Mouse (Mus musculus) heart, postnatal 14 days (tissue): ENCODE measurements around the gene Zfp706. TPM values are rescaled to one million over a fixed set of nuclear protein-coding genes. Genes with fewer than 3 reads are reported as not detected.

ENCODE experiments used
- DNase-seq, 2 experiments: peaks; one replicate each; pipeline ENCODE4 v3.0.0; 2021 to 2022
- intact Hi-C: fragments of 180-260 bp; cut with DNase I; formaldehyde crosslinking; loops from one replicate; pipeline ENCODE4 v1.15.1; 2025
- total RNA-seq, 2 experiments: library from RNA; stranded (reverse); gene quantifications; 2 replicates each; pipeline ENCODE4 v1.2.3; 2021

Zfp706 gene
- total RNA-seq, 2 experiments from 2014 or later = 194 to 211 TPM

DNA sequence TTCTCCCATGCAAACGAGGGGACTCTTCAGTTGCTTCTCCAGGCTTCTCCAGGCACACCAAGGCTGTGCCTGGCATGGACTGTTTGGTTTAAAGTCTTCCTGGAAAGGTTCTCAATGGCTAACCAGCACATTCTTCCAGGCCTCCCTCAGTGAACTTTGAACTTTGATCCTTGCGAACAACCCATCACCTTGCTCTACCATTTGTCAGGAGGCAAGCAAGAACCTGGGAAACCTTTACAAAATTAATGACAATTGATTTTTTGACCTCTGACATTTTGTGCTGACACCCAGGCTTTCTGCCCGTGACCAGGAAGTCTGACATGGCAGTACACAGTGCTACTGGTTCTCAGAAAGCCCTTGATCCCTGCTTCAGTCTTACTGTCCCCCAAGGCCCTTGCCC lies 24.1 kb downstream of the Zfp706 start:
- intact Hi-C loops = no loop called here
- DNase-seq = no peak

DNA sequence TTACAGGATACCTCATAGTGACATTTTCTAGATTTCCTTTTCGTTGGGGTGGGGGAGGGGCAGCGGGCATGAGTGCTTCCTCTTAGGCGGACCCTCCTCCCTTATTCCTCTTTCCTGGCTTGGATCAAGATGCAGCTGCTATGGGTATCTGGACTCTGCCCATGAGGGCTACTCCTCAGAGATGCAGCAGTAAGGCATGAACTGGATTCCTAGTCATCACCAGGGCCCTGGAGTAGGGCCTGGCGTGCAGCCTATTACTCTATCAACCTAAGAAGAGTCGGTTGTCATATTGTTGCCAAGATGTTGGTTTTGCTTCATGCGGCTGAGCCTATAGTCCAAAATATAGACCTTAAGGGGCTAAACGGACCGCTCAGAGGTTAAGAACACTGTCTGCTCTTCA lies 27.3 kb downstream of the Zfp706 start:
- intact Hi-C loops = no loop called here
- no peak for DNase-seq

DNA sequence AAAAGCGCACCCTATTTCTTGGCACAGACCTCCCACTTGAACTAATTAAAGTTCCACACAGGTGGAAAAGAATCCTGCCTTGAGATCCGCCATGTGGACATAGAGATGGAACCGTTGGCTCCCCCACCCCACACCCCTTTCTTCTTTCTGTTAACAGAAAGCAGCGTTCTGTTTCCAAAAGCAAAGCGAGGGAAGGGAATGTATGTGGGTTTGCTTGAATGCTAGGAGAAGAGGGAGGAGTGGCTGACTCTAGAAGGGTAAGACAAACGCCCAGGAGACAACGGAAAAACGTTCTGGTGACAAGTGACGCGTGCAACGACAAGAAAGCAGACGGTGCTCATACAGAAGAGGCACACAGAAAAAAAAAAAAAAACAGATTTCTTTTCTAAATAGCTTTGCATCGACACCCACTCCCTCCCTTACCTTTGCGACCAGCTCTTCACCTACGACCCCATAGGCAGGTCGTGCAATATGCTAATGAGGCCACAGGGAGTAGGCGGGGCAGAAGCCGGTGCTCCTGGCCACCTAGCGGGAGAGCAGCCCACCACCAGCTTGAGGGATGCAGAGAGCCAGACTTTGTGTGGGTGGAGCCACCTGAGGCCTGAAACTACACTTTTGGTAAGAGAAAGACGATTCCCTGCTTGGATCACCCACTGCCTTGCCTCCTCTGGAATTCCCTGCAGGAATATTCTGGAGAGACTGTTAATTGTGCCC lies 27.9 kb downstream of the Zfp706 start:
- intact Hi-C loops = no loop called here
- peak in 1 of 2 experiments; percentile 52 for DNase-seq

DNA sequence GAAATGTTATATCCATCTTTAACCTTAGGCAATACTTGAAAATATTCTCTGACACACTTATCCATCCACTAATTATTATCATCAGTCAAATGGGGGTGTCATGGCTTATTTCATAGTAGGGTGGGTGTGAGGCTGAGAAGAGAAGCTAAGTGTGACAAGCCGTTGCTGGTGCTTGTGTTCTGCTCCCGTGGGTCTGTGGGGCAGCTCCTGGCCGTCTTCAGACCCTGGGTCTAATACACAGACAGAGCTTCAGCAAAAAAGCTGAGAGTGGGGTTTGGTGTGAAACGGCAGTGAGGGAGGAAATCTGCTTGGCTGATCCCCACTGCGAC lies 28.4 kb downstream of the Zfp706 start:
- intact Hi-C loops = no loop called here
- no peak for DNase-seq

DNA sequence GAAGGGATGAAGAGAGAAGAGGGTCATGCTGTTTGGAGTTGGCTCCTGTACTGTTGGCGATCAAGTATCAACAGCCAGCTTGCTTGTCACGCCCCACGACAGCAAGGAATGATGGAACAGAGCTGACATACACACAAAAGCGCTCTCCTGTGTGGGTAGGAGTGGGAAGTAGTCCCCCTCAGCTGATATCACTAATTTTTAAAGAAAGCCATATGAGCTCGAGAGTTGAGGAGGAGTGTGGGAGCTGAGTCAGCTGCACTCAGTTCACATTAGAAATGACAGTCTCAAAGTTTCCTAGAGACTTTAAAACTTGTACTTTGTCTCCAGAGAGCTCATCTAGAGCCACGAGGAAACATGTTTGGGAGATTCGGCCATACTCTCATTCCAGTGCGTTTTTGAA lies 29.8 kb downstream of the Zfp706 start:
- intact Hi-C loops = no loop called here
- no peak for DNase-seq

DNA sequence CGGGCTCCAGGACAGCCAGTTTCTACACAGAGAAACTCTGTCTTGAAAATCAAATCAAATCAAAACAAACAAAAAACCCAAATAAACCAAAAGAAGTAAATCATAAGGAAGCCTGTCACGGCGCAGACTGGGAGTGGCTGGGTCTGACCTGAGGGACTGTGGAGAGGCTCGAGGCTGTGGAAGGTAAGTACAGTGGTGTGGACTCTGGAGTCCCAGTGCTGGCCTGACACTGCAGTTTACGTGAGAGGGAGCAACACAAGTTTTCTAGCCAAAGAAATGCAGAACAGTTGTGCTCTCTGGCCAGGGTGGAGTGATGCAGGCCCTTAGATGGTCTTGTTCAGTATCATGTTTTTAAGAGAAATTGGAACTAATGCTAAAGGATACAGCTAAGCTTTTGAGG lies 31.9 kb downstream of the Zfp706 start:
- DNase-seq = no peak
- intact Hi-C loops = no loop called here

DNA sequence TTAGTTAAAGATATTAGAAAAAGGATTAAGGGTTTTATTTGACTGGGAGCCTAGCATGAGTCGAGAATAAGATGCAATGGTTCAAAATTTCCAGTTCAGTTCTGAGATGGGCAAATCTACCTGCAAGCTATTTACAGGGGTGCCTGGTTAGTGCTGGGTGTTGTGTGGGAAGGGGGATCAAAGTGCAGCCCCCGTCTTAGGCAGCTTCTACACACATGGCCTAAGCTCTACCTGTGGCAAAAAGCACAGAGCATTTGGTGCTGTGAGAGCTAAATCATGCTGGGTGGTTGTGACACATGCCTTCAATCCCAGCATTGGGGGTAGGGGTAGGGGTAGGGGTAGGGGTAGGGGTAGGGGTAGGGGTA lies 32.3 kb downstream of the Zfp706 start:
- no peak for DNase-seq
- intact Hi-C loops = no loop called here

DNA sequence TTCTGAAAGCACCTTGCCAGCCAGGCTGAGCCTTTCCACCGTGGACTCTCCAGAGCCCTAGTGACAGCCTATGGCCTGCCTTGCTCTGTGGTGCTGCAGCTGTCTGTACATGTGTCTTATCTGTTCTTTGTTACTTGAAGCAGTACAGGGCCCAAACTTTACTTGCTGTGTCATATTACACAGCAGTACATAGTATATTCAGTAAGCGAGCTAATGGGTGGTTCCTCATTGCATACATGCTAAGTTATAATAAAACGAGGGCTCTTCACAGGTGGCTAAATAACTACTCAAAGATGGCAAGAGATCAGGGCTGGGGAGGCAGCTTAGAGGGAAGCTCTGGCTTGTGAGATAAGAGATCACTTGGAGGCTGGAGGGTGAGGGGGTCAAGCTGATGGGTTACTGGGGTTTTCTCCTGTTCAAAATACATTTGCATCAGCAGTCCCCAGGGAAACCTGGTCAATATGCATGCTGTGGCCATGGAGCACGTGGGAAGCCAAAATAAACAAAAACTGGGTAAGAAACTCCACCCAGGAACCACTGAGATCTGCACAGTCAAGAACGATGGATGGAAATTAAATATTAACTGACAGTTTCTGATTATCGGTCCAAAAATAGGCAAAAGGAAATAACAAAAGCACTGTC lies 32.8 kb downstream of the Zfp706 start:
- no peak for DNase-seq
- intact Hi-C loops = no loop called here

DNA sequence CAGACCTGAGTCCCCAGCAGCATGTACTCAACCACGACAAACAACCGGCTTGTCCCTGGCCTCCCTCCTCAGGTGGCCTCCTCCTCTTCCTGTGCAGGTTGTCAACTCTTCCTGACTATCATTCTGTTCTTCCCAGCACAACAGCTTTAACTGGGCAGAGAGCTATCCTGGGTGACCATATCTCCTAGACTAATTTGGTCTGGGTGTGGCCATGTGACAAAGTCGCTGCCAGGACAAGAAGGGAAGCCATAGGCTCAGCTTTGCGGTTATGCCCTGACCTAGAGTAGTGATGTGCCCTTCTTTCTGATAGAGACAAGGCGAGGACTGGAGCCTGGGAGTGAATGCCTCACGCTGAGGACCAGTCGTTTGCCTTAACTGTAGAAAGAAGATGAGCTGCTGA lies 33.9 kb downstream of the Zfp706 start:
- no peak for DNase-seq
- intact Hi-C loops = no loop called here

DNA sequence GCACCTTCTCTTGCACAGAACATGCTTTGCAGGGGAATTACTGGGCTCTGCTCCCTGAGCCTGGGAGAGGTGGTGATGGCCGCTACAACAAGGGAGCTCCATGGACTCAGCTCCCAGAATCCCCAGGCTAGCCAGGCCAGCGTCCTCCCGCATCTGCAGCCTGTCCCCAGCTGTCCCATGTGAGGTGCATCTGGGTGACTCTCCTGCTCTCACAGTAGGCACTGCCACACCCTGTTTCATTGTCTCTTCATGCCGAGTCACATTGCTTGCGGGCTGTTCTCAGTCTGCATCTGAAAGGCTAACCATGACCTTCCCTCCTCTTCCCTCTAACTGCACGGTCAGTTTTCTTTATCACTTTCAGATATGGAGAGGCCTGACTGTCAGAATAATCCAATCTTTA lies 34.3 kb downstream of the Zfp706 start:
- intact Hi-C loops = no loop called here

DNA sequence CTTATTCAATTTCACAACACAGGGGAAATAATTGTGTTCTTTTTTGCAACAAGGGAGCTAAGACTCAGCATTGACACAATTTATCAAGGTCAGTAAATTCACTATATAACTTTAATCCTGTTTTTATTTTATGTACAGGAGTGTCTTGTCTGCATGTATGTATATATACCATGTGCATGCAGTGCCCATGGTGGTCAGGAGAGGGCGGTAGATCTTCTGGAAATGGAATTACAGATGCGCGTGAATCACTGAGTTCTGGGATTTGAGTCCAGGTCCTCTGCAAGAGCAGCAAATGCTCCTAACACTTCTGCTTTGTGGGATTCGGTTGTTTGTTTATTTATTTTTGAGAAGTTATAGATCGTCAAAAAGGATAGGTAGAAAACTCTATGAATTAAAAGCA lies 37.8 kb downstream of the Zfp706 start:
- no peak for DNase-seq
- intact Hi-C loops = no loop called here

More for the DNA sequence above, 34.3 kb downstream of the Zfp706 start:
- no peak for DNase-seq

DNA sequence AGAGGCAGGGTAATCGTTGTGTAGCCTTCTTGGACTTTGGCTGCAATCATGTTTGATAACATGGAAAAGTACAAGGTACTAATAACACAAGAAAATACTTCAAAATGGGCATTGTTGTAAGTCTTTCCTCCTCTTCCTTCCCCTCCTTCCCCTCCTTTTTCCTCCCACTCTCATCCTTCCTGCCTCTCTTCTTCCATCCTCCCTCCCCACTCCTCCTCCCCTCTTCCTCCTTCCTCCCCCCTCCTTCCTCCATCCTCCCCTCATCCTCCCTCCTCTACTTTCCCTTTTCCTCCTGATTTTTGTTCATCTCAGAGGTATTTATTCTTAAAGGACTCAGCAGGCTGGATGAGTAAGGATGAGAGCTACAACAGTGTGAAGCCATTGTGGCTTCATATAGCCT lies 39.3 kb downstream of the Zfp706 start:
- intact Hi-C loops = no loop called here
- no peak for DNase-seq

DNA sequence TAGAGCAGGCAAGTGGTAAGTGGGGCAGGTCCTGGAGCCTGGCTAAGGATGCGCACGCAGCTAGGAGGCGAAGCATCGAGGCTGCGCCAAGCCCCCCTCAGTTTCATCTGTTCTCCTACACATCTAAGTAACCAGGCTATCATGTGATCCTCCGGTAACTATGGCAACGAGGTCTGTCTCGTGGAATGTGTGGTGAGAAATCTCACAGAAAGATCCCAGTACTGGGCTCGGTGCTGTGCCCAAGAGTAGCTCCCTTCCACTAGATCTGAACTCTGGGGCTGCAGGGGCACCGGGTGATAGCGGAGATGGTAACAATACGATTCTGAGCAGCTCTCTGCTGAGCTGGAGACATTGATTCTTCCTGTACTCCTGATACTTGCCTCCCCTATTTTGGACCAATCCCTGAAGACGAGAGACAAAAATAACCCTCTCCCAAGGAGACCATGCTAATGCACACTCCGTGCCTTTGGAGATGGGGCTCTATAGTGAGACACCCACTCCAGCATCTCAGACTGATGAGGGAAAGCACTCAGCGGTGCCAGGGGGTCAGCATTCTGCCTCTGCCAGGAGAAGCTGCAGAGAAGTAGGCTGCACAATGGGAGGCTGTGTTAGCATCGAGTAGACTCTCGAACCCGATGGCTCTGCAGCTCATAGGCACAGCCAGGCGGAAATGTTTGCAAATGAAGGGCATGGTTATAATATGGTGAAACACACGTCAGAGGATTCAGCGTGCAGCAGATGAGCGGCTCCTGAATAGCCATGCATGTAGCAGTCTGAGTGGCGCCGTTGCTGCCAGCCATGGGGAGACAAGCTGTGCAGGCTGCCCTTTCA lies 40.0 kb downstream of the Zfp706 start:
- no peak for DNase-seq
- intact Hi-C loops = no loop called here

DNA sequence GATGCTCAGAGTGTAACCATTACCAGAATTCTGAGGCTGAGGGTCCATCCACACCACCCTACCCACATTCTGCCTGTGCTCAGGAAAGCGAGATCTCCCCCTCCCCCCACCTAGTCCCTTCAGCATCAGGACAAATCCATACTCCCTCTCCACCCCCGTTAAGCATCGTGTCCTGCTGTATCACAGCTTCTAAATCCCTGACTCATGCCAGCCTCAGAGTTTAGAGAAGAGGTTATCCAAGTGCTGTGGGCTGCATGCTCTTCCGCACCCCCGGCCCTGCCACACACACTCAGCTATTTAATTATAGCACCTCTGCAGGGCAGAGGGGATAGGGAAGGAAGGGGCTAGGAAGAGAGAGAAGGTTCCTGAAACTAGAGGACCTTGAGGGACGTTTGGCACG lies 40.6 kb downstream of the Zfp706 start:
- intact Hi-C loops = no loop called here
- no peak for DNase-seq

DNA sequence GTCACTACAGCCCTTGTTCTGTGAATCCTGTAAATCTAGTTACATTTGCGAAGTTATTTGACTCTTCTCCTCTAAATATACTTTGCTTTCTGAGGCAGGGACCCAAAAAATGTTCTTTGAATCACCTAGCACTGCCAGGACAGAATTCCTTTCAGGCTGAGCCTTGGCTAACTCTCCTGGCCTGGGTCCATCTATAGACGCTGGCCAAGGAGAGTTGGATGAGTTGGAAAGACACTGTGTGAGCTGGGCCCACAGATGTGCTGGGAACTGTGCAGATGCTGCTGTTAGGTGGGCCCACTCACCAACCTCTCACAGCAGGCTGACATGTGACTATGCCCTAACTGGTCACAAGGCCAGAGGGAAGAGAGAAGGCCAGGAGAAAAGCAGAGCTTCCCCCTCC lies 41.1 kb downstream of the Zfp706 start:
- DNase-seq = peak; percentile 44 to 60
- intact Hi-C loops = no loop called here

DNA sequence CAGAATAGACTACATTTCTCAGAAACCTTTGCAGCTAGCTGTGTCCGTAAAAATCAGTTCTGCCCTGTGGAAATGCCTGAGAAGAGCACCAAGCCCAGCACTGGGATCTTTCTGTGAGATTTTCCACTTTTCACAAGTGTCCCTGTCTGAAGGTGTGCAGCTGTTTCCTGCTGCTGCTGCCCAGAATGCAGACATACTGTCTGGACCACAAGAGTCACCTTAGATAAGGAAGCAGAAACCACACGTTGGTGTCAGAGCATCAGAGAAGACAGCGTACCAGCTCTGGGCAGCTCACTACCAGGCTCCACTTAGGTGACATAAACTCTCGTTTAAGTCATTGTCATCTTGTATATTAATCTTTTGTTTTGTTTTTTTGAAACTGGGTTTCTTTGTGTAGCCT lies 41.8 kb downstream of the Zfp706 start:
- intact Hi-C loops = no loop called here
- DNase-seq = no peak

DNA sequence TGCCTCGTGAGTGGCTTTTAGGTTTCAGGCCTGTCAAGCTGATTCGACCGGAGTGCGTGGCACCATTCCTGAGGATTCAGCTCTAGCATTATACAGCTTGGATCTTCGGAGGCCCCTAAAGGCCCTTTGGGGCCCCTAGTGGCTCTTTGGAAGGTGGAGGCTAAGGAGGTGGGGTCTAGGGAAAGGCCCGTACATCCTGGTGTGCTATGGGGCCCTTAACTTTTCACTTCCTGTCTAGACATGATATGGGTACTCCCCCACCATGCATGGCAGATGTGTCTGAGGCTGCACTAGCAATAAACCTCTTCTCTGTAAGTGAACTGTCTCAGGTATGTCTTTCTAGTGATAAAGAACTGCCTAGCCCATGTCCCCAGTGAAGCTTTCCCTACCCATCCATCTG lies 44.6 kb downstream of the Zfp706 start:
- no peak for DNase-seq
- intact Hi-C loops = no loop called here

DNA sequence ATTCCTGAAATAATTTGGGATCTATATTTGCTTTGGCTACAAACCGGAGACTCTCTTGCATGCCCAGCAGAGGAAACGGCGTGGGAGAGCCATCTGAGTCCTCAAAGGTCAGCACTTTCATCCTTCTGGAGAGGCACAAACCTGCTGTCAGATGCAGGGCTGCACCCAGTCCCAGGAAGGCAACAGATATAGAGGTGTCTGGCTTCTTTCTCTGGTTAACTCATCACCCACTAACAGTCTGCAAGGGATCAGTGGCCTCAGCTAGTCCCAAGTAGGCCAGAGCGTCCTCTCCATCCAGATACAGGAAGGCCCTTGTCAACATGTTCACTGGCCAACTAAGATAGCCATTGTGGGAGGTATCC lies 46.7 kb downstream of the Zfp706 start:
- intact Hi-C loops = no loop called here
- no peak for DNase-seq

DNA sequence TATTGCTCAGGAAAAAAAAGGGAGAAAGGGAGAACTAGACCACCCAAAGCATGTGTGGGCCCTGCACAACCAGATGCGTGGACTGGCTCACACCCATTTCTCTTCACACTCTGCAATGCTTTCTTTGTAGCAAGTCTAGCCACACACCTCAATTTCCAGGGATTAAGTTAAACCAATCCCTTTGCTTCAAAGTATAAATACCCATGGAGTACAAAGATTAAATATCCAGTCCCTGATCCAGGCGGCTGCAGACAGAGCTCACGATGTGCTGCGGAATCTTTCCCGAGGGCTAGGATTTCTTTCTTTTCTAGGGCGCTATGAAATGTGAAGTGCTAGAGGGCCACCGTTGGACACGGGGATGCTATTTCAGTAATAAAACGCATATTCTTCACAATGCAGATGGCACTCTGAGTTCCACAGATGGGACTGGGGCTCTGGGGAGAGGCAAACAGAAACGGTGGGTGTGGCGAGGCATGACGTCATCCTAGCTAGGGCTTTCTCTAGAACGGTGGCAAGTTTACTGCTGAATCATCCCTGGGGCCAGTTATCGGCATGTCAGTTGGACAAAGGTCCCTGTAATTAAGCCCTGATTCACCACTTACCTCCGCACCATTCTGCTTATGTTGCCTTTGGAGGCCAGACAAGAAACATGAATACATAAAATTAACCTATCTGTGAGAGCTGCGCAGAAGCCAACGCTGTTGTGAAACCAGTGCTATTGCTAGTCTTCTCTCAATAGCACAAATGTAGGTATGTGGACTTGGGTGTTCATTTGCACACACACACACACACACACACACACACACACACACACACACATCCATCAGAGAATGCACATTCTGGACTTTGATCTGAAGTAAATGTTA lies 47.3 kb downstream of the Zfp706 start:
- DNase-seq = peak in 1 of 2 experiments; percentile 49
- intact Hi-C loops = no loop called here

DNA sequence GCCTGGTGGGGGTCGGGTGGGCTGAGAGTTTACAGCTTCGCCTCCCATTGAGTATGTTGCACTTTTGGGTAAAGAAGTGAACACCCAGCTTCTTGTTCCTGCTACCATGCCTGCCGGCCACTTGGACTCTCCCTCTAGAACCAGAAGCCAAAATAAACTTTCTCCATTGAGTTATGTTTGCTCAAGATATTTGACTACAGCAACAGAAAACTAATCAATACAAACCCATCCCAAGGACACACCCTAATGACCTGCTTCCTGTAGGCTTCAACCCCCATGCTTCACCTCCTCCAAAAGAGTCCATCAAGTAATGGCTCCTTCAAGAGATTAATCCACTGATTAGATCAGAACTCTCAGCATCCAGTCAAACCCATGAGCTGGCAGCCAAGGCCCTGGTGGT lies 51.4 kb downstream of the Zfp706 start:
- DNase-seq = no peak
- intact Hi-C loops = no loop called here

DNA sequence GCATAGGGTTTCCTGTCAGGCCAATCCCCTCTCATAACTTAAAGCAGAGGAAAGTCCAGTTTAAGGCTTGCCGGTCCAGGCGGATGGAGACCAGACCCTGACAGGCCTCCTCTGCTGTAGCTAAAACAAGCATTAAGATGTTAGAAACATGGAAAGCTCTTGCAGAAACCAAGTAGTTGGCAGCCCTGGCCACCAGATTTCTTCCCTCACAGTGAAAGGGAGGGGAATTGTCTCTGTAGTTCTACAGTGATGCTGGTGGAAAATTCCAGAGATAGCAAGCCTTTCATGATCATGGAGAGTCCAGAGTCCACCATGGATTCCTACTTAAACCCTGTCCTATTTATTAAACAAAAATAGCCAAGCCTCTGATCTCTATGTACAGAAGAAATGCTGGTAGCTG lies 57.3 kb downstream of the Zfp706 start:
- intact Hi-C loops = no loop called here
- no peak for DNase-seq
